Mouse (Mus musculus): ENCODE measurements around the gene Gpatch2l. TPM values are rescaled to one million over a fixed set of nuclear protein-coding genes. Genes with fewer than 3 reads are reported as not detected.

Gpatch2l gene
- total RNA-seq, 1 experiment: 13.4 TPM

GRCm38 (mm10) chr12:86211099-86211520, 30.5 kb upstream of the Gpatch2l start:
- TF ChIP-seq ZNF384 (IDR thresholded peaks at IDR 0.05; ENCODE audit: low read depth, low read length) (no peak), CHD2 (IDR thresholded peaks at IDR 0.05; ENCODE audit: low read depth, low read length) (no peak), ZC3H11A (IDR thresholded peaks at IDR 0.05; ENCODE audit: borderline replicate concordance, low read depth, low read length) (no peak), HCFC1 (IDR thresholded peaks at IDR 0.05; ENCODE audit: borderline replicate concordance, insufficient read depth, low read length) (no peak), MAFK (IDR thresholded peaks at IDR 0.05; ENCODE audit: insufficient read depth, low read depth, low read length) (no peak)
- peaks cover 0 to 7% of the 10 kb centered on the region in 2 experiments; a peak in 1 of 4 replicates for H3K4me1 ChIP-seq (ENCODE audit: control insufficient read depth in 2 of 2, insufficient read depth in 2 of 2, low read length in 2 of 2, poor library complexity in 1 of 2)
- no peak overlapping the region for H3K27ac ChIP-seq (ENCODE audit: insufficient read depth, low read depth, low read length, poor library complexity, severe bottlenecking)
- H3K36me3 ChIP-seq (ENCODE audit: control insufficient read depth, insufficient read depth, low read length, poor library complexity, severe bottlenecking): no peaks in the 10 kb centered on the region
- no peak for DNase-seq (ENCODE audit: low read depth, low spot score)
- in situ Hi-C loops (cut with MboI; ENCODE audit: low sequenced_read_pairs in 2 of 2, unreplicated experiment in 2 of 2): no loop called here
- H3K4me3 ChIP-seq (ENCODE audit: insufficient read depth in 1 of 2, low read depth in 1 of 2, low read length in 2 of 2, poor library complexity in 1 of 2, severe bottlenecking in 1 of 2): no peak overlapping the region
- no peaks in the 10 kb centered on the region for H3K9me3 ChIP-seq (ENCODE audit: control insufficient read depth, insufficient read depth, low read depth, low read length)
- no peak overlapping the region for H3K9ac ChIP-seq (ENCODE audit: insufficient read depth, low read depth, low read length, poor library complexity, severe bottlenecking)

- Histone ChIP-seq H3K27ac (ENCODE audit: insufficient read depth, low read depth, low read length, poor library complexity, severe bottlenecking) (no peak overlapping the region), H3K4me1 (ENCODE audit: control insufficient read depth in 2 of 2, insufficient read depth in 2 of 2, low read length in 2 of 2, poor library complexity in 1 of 2) (peaks cover 2 to 11% of the 10 kb centered on the region in 2 experiments; a peak in 2 of 4 replicates), H3K4me3 (ENCODE audit: insufficient read depth in 1 of 2, low read depth in 1 of 2, low read length in 2 of 2, poor library complexity in 1 of 2, severe bottlenecking in 1 of 2) (no peak overlapping the region), H3K9me3 (ENCODE audit: control insufficient read depth, insufficient read depth, low read depth, low read length) (no peaks in the 10 kb centered on the region), H3K36me3 (ENCODE audit: control insufficient read depth, insufficient read depth, low read length, poor library complexity, severe bottlenecking) (no peaks in the 10 kb centered on the region), H3K9ac (ENCODE audit: insufficient read depth, low read depth, low read length, poor library complexity, severe bottlenecking) (no peak overlapping the region)
- no peak for TF ChIP-seq MAFK (IDR thresholded peaks at IDR 0.05; ENCODE audit: insufficient read depth, low read depth, low read length)
- TF ChIP-seq HCFC1 (IDR thresholded peaks at IDR 0.05; ENCODE audit: borderline replicate concordance, insufficient read depth, low read length): no peak
- no peak for TF ChIP-seq CHD2 (IDR thresholded peaks at IDR 0.05; ENCODE audit: low read depth, low read length)
- no peak for TF ChIP-seq ZNF384 (IDR thresholded peaks at IDR 0.05; ENCODE audit: low read depth, low read length)
- no peak for TF ChIP-seq ZC3H11A (IDR thresholded peaks at IDR 0.05; ENCODE audit: borderline replicate concordance, low read depth, low read length)
- DNase-seq (ENCODE audit: low read depth, low spot score): peak; percentile 56
- in situ Hi-C loops (cut with MboI; ENCODE audit: low sequenced_read_pairs in 2 of 2, unreplicated experiment in 2 of 2): no loop called here
Observed at GRCm38 (mm10) chr12:86212693-86213470, 28.8 kb upstream of the Gpatch2l start.

GRCm38 (mm10) chr12:86214201-86214600, 27.5 kb upstream of the Gpatch2l start:
- no peak overlapping the region for H3K4me3 ChIP-seq (ENCODE audit: insufficient read depth in 1 of 2, low read depth in 1 of 2, low read length in 2 of 2, poor library complexity in 1 of 2, severe bottlenecking in 1 of 2)
- H3K9me3 ChIP-seq (ENCODE audit: control insufficient read depth, insufficient read depth, low read depth, low read length): no peaks in the 10 kb centered on the region
- no peak for DNase-seq (ENCODE audit: low read depth, low spot score)
- H3K36me3 ChIP-seq (ENCODE audit: control insufficient read depth, insufficient read depth, low read length, poor library complexity, severe bottlenecking): no peaks in the 10 kb centered on the region
- no peak overlapping the region for H3K27ac ChIP-seq (ENCODE audit: insufficient read depth, low read depth, low read length, poor library complexity, severe bottlenecking)
- no peak for TF ChIP-seq ZC3H11A (IDR thresholded peaks at IDR 0.05; ENCODE audit: borderline replicate concordance, low read depth, low read length)
- TF ChIP-seq HCFC1 (IDR thresholded peaks at IDR 0.05; ENCODE audit: borderline replicate concordance, insufficient read depth, low read length): no peak
- no peak for TF ChIP-seq MAFK (IDR thresholded peaks at IDR 0.05; ENCODE audit: insufficient read depth, low read depth, low read length)
- TF ChIP-seq CHD2 (IDR thresholded peaks at IDR 0.05; ENCODE audit: low read depth, low read length): no peak
- no peak for TF ChIP-seq ZNF384 (IDR thresholded peaks at IDR 0.05; ENCODE audit: low read depth, low read length)
- no peak overlapping the region for H3K9ac ChIP-seq (ENCODE audit: insufficient read depth, low read depth, low read length, poor library complexity, severe bottlenecking)
- peaks cover 2 to 11% of the 10 kb centered on the region in 2 experiments; a peak in 2 of 4 replicates for H3K4me1 ChIP-seq (ENCODE audit: control insufficient read depth in 2 of 2, insufficient read depth in 2 of 2, low read length in 2 of 2, poor library complexity in 1 of 2)
- in situ Hi-C loops (cut with MboI; ENCODE audit: low sequenced_read_pairs in 2 of 2, unreplicated experiment in 2 of 2): no loop called here

GRCm38 (mm10) chr12:86216687-86217421, 24.8 kb upstream of the Gpatch2l start:
- Histone ChIP-seq H3K9ac (ENCODE audit: insufficient read depth, low read depth, low read length, poor library complexity, severe bottlenecking) (no peak overlapping the region), H3K4me1 (ENCODE audit: control insufficient read depth in 2 of 2, insufficient read depth in 2 of 2, low read length in 2 of 2, poor library complexity in 1 of 2) (peaks cover 2 to 8% of the 10 kb centered on the region in 2 experiments; a peak in 2 of 4 replicates), H3K9me3 (ENCODE audit: control insufficient read depth, insufficient read depth, low read depth, low read length) (no peaks in the 10 kb centered on the region), H3K4me3 (ENCODE audit: insufficient read depth in 1 of 2, low read depth in 1 of 2, low read length in 2 of 2, poor library complexity in 1 of 2, severe bottlenecking in 1 of 2) (peak overlapping the region; percentile 18 to 55; a peak in 3 of 4 replicates), H3K27ac (ENCODE audit: insufficient read depth, low read depth, low read length, poor library complexity, severe bottlenecking) (no peak overlapping the region), H3K36me3 (ENCODE audit: control insufficient read depth, insufficient read depth, low read length, poor library complexity, severe bottlenecking) (no peaks in the 10 kb centered on the region)
- TF ChIP-seq HCFC1 (IDR thresholded peaks at IDR 0.05; ENCODE audit: borderline replicate concordance, insufficient read depth, low read length) (no peak), CHD2 (IDR thresholded peaks at IDR 0.05; ENCODE audit: low read depth, low read length) (no peak), ZNF384 (IDR thresholded peaks at IDR 0.05; ENCODE audit: low read depth, low read length) (no peak)
- in situ Hi-C loops (cut with MboI; ENCODE audit: low sequenced_read_pairs in 2 of 2, unreplicated experiment in 2 of 2): no loop called here
- no peak for DNase-seq (ENCODE audit: low read depth, low spot score)

Data from ES-E14 (cell line).